Mouse (Mus musculus) heart, adult 11 months (tissue): ENCODE measurements around the gene Dennd5b.

Experiments used
- DNase-seq: peaks from one replicate; pipeline ENCODE4 v3.0.0; 2022

Dennd5b gene

DNA sequence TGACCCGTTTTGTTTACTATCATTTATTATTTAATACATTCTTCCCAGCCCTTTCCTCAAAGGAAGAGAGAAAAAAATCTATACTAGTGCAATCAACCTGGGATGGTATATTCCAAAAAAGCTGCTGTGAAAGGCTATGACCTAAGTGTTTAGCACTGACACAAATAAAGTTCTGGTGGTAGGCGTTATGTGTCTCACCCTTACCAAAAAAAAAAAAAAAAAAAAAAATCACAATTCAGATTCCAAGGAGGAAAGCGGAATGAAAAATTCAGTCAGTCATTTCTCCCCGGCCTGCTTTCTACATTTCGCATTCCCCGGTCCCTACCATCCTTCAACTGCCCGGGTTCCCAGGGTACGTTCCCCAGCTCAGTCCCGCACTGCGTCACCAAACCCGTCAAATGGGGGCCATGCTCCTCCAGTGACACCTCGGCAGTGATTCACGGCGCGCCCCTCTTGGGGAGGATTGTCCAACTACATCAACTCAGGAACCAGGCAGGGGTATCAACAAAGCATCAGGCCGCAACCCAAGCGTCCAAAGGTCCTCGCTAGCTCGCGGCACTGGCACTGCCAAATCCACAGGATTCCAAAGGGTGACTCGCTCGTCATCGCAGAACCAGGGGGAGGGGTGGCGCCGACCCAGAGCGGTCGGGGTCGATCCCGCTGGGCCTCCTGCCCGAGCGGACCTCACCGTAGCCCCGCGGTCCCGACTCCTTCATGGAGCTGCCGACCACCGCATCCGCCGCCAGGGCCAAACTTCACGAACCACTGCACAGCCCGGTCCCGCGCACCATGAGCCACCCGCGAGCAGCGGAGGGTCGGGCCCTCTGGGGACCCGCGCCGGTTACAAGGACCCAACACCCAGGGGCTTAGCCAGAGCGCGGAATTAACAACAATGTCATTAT is 1.1 kb downstream of the Dennd5b start:
- DNase-seq, result peak; percentile 97

DNA sequence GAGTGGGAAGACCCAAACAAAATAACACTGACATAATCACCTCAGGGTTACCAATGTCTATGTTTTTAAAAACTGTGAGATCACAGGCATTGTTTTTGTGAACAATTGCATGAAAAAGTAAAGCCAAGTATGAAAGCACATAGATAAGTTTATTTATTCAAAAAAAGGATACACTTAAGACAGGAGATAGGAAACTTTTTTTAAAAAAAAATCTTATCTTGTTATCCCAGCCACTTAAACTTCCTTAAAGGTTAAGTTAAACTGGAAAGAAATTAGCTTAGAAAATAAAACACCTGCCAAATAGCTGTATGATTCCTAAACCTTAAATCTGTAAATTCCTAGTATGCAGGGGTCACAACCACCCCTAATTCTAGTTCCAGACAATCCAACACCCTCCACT is 2.5 kb downstream of the Dennd5b start:
- DNase-seq, result peak; percentile 22

DNA sequence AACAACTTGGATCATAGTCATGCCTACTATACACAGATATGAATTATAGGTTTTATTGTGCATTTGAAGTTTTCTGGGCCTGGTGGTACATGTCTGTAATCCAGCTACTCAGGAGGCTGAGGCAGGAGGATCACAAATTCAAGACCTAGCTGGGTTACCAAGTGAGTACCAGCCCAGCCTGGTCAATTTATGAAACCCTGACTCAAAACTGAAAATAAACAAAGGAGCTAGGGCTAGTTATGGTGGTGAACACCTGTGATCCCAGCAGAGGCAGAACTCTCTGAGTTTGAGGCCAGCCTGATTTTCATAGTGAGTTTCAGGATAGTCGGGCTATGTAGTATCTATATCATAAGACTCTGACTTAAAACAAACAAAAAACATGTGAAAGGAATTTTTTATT is 4.2 kb downstream of the Dennd5b start:
- peak; percentile 35 for DNase-seq

DNA sequence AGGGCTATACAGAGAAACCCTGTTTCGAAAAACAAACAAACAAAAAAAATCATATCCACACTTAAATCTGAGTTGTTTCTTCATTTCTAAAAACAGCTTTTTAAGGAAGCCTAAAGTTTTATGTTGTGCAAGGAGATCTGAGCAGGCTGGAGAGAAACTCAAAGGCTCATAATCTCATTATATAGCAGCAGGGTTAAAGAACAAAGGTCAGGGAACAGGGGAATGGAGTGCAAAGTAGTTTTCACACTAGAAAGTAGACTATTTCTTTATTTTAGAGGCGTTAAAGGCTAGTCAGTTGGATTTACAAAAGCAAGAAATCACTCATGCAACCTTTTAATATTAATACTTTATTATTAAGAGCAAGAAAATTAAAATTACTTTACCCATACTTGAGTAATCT is 5.2 kb downstream of the Dennd5b start:
- no peak for DNase-seq

DNA sequence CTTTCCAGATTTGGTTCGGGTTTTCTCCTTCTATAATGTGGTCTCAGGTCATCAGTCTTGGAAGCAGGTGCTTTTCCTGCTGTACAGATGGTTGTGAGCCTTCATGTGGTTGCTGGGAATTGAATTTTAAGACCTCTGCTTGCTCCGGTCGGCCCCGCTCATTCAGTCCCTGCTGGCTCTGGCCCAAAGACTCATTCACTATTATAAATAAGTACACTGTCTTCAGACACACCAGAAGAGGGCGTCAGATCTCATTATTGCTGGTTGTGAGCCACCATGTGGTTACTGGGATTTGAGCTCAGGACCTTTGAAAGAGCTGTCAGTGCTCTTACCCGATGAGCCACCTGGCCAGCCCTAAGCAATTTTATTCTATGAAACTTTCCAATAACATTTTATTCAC is 6.1 kb downstream of the Dennd5b start:
- DNase-seq, result peak; percentile 84

DNA sequence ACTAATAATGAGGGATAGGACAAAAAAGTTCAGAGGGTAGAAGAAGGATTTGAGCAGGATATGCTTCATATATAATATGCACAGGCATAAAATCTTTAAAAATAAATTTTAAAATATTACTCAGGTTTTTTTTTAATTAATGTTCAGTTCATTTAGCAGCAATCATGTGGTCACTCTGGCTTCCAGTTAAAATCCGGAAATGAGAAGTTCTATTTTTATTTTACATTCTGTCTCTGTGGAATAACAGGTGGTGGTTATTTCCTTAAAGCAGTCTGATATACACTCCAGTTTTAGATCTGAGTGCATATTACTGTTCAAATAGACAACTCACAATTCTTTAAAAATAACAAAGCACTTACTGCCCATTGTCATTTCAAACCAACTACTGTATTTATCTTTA is 6.9 kb downstream of the Dennd5b start:
- DNase-seq, result no peak

DNA sequence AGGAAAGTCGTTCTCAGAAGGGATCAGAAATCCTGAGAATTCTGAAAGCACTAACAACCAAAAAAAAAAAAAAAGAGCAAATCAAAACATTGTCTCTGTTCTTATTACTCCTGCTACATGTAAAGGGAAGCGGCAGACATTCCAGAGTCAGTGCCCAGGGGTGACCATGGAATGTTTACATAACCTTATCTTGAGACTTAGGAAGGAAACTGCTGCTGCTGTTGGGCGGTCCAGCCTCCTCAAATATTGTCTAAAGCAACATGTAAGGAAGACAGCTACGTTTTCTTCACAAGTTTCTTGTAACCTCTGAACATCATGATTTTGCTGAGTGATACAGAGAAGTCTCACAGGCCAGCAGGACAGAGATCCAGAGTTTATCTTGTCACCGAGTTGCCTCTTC is 8.0 kb downstream of the Dennd5b start:
- peak; percentile 96 for DNase-seq

DNA sequence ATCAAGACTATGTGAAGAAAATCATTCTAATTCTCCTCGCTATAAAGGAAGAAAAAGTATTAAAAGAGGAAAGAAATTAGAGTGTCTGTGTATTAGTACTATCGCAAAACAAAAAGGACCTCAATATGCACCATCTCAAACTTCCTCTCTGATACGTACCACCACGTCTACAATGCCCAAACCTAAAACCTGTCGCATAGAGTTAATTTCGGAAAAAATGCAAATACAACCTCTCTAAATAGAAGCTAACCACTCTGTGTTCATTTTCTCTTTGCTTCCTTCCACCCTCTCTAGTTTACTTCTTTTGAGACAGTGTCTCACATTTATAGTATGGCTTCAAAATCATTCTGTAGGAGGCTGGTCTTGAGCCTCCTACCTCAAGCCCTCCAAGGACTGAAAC is 9.1 kb downstream of the Dennd5b start:
- DNase-seq, result no peak

DNA sequence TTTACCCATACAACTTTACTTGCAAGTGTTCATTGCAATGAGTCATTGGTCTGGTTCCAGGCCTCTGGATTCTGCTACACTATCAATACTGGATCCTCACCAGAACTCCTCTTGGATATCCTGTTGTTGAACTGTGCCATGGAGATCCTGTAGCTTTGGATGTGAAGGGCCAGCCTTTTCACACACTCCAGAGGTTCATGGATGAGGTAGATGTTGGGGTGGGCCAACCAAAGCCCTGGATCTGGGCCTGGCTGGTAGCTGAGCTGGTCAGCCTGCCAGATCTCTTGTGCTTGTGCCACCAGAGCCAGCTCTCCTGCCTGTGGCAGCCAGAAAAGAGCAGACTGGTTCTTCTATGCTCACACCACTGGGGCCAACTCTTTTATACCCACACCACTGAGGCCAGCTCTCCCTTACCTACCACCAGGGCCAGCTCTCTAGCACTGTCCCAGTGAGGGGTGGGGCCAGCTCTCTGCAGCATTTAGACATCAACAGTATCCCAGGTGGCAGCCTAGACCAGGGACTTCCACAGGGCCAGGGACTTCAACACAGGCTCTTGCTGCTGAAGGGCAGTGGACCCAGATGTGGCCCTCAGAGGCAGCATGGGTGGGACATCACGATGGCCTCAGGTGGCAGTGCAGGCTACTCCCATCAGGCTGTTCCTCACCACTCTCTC is 24.2 kb downstream of the Dennd5b start:
- DNase-seq, result peak; percentile 92

DNA sequence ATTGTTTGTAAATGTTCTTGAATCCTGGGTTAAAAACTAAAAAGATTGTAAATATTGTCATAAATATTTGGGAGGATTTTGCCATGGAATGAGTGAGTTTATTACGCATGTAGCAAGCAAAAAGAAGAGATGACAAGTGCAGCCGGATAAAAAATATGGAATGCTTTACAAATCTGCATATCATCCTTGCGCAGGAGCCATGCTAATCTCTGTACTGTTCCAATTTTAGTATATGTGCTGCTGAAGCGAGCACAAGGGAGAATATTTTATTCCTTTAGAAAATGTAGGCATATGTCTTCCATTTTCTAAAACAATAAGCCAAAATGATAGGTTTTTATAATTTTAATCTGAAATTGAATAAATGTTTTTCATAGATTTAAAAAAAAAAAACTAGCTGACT is 27.6 kb downstream of the Dennd5b start:
- no peak for DNase-seq

DNA sequence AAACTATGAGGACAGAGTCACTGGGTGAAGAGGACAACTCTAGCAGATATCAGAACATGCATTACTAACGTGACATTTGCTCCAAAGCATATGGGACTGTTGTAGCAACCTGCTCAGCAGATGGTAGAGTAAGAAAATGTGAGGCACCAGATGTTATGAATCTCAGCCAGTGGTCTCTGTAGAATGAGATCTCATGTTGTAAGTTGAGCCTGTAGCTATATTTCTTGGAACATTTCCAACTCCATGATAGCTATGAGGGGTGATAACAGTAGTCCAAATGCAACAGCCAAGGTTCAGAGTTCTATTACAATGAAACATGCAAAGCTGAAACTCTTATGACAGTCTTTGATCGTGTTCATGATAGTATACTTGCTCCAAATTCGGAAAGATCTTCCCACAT is 28.6 kb downstream of the Dennd5b start:
- no peak for DNase-seq

DNA sequence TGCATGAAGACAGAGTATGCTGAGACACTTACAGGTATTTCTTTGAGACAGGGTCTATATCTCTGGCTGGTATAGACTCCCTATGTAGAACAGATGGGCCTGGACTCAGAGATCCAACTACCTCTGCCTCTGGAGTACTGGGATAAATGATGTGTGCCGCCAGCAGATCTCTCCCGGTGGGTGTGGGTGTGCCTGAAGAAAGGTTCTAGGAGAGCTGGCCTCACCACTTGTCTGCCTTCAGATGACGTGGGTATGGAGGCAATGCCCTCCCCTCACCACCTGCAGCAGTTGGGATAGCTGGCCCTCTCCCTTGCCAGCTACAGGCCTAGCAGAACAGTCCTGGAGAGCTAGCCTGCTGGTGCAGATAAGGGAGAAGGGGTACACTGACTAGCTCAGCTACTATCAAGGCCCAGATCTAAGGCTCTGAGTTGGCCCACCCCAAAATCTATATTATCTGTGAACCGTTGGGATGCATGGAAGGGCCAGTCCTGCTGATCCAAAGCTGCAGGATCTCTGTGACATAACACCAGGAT is 30.8 kb downstream of the Dennd5b start:
- peak; percentile 79 for DNase-seq

DNA sequence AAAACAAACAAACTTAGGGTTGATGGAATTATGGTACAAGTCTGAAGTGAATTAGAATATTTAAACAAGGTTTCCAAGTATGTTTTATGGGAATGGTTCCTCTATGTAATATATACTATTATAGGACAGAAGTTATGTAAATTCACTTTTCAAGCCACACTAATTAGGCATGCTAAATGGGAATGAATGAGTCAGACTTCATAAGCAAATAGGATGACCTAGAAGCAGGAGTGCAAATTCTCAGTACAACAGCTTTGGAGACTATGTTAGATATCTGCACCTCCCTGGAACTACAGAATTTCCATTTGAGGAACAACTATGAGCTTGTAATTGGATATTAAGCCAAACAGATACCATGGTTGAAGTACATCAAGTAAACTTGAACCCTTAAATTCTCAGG is 38.1 kb downstream of the Dennd5b start:
- no peak for DNase-seq

DNA sequence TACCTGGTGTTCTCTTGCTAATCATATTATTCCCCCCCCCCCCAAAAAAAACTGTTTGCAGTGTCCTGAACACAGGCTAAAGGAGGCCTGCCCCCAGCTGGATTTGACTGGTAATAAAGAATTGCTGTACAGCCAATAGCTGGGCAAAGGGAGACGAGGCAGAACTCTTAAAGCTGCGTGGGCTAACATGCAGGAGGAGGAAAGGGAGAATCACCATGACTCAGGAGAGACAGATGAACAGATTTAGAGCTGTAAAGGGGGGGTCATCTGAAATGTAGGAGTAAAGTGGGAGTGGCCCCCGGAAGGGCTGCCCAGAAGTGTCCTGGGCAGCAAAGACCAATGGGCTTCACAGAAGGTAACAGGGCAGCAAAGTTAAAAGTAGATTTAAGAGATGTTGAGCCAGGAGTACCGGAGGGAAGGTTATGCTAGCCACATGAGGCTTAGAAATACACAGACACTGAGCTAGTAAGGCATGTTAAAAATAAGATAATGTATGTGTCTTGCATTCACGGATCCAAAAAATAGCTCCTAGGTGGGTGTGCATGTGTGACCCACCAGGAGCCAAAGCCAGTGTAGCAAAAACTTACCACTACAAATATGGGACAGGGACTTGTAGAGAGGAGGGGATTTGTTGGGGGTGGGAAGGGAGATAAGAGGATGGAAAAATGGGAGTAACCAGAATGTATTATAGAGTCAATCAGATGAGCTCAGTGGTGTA is 40.7 kb downstream of the Dennd5b start:
- no peak for DNase-seq

DNA sequence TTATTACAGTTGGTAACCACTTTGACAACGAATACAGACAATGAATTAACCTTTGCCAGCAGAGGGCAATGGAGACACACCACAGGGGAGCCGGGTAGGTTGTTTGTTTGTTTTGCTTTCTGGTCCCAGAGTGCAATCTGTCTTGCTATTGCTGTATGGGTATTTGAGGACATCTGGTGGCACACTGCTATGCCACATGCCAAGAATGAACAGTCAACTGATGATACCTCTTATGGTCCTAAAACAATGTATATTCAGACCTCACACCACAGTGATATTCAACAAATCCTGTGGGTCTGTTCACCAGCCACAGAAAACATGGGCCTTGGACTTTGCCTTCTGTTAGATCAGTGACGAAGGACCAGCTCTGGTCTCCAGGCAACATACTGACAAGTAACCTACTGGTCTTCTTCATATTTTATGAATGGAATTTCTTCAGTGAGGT is 43.5 kb downstream of the Dennd5b start:
- no peak for DNase-seq

DNA sequence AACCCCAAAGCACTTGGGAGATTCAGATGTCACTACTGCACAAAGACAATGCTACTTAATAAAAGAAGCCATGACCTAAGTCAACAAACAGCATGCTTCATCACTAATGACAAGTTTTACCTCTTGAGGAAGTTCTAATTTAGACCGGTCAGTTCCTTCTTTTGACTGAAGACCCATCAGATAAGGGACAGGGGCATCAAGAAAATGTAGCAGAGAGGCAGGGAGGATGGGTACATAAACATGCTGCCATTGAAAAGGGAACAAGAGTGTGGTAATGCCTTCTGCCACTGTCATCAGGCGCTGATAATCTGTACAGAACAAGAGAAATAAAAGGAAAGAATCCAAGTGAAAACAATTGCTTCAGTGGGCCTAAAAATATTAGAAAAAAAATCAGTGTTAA is 46.7 kb downstream of the Dennd5b start:
- DNase-seq, result no peak

DNA sequence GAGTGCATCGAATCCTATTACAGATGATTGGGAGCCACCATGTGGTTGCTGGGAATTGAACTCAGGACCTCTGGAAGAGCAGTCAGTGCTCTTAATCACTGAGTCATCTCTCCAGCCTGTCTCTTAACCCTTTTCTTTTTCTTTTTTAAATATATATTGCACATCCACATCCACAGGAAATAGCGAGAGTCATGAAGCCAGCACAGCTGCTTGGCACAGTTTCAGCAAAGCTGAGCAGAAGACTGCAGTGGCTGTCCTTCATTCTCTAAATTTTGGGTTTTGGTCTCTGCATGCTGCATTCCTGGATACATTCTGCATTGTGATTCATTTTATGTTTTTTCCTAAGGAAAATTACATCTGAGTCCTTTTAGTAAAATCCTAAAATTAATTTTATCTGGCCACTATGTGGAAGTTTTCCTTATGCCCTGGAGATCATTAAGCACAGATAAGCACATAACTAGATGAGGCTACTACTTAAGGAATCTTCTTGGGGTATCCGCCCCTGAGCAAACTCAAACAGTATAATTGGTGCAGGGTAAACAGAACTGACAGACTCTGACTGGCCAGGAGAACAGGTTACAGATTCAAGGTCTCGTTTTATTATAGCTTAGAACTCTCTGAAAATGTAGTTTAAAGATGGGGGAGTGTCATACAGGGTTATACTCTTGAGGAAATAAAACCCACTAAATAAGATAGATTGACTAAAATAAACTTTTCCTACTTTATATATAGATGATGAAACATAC is 50.3 kb downstream of the Dennd5b start:
- DNase-seq, result no peak

DNA sequence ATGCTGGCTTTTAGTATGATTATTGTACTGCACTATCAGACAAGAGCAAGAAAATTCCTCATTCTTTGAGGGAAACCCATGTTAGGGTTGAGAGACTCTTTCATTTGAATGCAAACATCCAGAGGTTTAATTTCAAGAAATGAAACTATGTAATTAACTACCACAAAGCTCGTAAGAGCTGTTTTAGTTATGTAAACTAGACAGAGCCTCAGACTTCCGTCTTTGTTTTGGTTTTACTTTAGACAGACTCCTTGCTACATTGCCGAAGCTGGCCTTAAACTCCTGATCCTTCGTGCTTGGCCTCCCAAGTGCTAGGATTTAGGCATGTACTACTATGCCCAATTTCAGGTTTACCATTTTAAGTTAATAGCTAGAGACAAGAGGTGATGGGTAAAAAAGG is 61.4 kb downstream of the Dennd5b start:
- DNase-seq, result no peak

DNA sequence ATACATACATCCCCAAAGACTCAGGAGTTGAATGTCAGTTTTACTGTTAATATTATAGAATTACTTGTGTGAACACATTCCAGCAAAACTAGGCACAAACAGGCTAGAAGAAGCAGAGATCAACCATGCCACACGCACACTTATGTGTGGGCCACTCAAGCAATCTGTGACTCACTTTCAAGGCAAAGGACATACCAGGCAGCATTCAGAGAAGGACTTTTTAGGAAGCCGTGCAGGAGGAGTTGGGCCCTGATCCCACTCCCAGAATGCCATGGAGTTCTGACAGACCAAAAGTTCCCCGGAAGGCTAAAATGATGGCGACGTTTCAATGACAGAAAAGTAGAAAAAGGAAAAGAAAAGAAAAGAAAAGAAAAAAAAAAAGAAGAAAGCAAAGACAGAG is 69.3 kb downstream of the Dennd5b start:
- DNase-seq, result no peak

DNA sequence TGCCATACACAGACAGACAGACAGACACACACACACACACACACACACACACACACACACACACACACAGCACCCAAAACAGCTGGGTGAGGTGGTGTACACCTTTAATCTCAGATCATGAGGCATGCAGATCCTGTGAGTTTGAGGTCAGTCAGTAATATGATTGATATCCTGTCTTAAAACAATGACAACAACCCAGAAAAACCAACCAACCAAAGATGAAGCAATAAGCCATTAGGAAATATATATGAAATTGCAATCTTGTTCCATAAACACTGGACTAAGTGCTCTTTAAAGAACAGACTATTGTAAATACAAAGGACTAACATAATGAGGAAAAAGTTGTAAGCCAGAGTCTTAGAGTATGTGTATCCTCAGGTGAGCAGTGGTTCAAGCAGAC is 70.1 kb downstream of the Dennd5b start:
- DNase-seq, result no peak

DNA sequence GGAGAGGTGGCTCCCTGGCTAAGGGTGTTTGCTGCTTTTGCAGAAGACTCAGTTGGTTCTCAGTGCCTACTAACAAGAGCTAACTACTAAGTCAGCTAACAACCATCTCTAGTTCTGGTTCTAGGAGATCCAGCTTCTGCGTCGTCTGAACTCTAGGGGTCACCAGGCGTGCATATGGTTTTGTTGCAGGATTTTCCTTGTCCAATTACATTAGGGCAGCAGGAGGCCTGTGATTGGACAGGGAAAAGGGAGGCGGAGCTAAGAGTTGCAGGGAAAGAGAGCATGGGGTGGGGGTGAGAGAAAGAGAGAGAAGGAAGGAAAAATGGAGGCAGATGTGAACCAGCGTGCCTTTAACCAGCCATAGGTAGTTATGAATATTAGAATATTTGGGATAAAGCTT is 83.0 kb downstream of the Dennd5b start:
- DNase-seq, result no peak

DNA sequence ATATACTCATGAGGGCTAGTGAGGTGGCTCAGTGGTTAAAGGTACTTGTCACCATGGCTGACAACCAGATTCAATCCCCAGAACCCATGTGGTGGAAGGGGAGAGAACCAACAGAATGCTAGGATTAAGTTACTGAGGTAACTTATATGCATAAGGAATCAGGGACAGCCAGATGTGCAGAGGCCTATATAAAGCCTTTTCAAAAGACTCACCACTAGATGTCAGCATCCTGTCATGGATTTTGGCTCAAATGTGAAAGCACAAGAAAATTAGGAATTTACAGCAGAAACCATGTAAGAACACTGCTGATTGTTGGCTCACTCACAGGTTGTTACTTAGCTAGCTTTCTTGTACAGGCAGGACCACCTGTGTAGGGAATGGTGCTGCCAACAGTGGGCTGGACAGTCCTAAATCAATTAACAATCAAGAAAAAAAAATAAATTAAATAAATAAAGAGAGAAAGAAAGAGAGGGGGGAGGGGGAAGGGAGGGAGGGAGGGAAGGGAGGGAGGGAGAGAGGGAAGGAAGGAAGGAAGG is 90.6 kb downstream of the Dennd5b start:
- DNase-seq, result no peak
